Mouse (Mus musculus) bone marrow, adult 2 months (tissue): ENCODE measurements around the gene Hist1h2ah.

Source experiments
- CTCF ChIP-seq: fragments of 200-500 bp; IDR thresholded peaks from 2 replicates; pipeline ENCODE4 v1.5.1; 2011; ENCODE audit warnings: low read length, control low read depth; ENCODE audit not compliant: control insufficient read depth, insufficient read depth
- POLR2A ChIP-seq: fragments of 200-500 bp; IDR thresholded peaks from 2 replicates; pipeline ENCODE4 v1.6.1; 2011; ENCODE audit warnings: low read depth, mild to moderate bottlenecking, control low read depth, low read length, borderline replicate concordance; ENCODE audit not compliant: control insufficient read depth

DNA sequence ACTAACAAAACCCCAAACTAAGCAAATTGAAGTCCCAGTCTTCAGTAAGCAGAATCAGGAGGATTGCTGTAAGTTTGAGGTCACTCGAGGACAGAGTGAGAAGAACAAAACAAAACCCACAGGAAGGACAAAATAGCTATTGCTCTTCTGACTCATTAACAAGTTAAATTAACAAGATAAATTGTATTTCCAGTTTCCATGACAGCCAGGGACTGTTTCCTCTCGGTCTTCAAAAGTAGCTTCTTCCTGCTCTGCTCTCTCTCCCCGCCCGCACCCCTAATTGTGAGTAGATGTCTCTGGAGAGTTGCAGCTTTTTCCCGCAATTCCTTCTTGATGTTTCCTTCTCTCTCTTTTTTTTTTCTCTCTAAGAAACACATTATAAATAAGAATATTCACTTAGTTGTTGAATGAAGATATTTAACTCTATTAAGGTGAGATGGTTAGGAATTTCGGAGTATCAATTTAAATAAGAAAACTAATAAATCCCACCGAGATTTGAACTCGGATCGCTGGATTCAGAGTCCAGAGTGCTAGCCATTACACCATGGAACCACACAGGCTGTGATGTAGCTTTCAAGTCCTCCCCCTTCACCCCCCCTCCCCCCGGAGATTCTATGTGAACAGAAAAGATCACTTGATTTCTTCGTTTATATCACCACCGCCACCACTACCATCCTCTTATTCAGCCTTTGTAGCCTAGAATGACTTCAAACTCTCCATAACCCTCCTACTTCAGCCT is 39.1 kb downstream of the Hist1h2ah start:
- TF ChIP-seq CTCF (no peak), POLR2A (no peak)
